Mouse (Mus musculus): ENCODE measurements around the gene Bcr.

- TF ChIP-seq POLR2A (IDR thresholded peaks at IDR 0.05; ENCODE audit: low read depth, low read length) (no peak), CTCF (IDR thresholded peaks at IDR 0.05; ENCODE audit: borderline replicate concordance, insufficient read depth, low read length) (no peak)
Measured at GRCm38 (mm10) chr10:75125577-75125976, 65.2 kb downstream of the Bcr start.
